Mouse (Mus musculus) cerebellum, adult 2 months (tissue): Measurements from ENCODE around the gene Pgp.

Experiments used
- CTCF ChIP-seq: fragments of 200-500 bp; IDR thresholded peaks from 2 replicates; pipeline ENCODE4 v1.5.1; 2011; ENCODE audit warnings: low read depth, mild to moderate bottlenecking, control low read depth, low read length, moderate library complexity, borderline replicate concordance; ENCODE audit not compliant: insufficient read depth
- POLR2A ChIP-seq: fragments of 200-500 bp; IDR thresholded peaks from 2 replicates; pipeline ENCODE4 v1.6.1; 2011; ENCODE audit warnings: low read length, control low read depth, borderline replicate concordance; ENCODE audit not compliant: insufficient read depth

DNA sequence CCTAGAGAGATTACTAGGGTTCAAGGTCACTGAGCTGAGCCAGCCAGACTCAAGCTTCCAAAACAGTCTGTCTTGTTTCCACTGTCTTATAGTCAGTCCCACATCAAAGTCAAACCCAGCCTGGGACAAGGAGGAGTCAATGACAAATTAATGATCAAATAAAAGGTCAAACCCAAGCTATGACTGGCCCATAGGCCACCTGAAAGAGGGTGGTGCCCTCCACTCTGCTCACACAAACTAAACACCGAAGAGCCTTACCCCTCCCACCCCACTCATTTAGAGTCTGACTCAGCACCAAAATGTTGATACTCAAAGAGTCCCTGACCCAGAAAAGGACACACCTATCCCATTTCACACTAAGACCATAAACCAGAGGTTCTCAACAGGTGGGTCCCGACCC is 16.8 kb upstream of the Pgp start:
- no peak for TF ChIP-seq CTCF
- no peak for TF ChIP-seq POLR2A
